Mouse (Mus musculus) embryonic facial prominence, embryonic 14.5 days (tissue): ENCODE results near the gene 5830473C10Rik. TPM values are rescaled to one million over a fixed set of nuclear protein-coding genes. Genes with fewer than 3 reads are reported as not detected.
"Not testable (repeated sequence)": the region's sequence is repeated elsewhere in the genome, so short reads cannot be mapped to it uniquely, and the experiment has no call there.

ENCODE experiments used
- ATAC-seq: fragments of 200-750 bp; cut with Nextera tagmentation; 2 replicates; pipeline ENCODE4 v1.8.0; 2017; ENCODE audit warnings: low read depth, moderate number of reproducible peaks, moderate TSS enrichment
- DNase-seq: peaks from one replicate; pipeline ENCODE4 v3.0.0-alpha.2; 2015; ENCODE audit warnings: low spot score
- H3K27ac ChIP-seq: fragments of 300-500 bp; sonication (generic); replicated peaks from 2 replicates; pipeline ENCODE4 v1.5.1; 2014; ENCODE audit warnings: low read depth, mild to moderate bottlenecking, low read length, moderate library complexity
- H3K27me3 ChIP-seq: fragments of 300-500 bp; sonication (generic); replicated peaks from 2 replicates; pipeline ENCODE4 v1.6.1; 2014; ENCODE audit warnings: low read length; ENCODE audit not compliant: control insufficient read depth, insufficient read depth
- H3K36me3 ChIP-seq: fragments of 300-500 bp; sonication (generic); 2 replicates; pipeline ENCODE4 v1.6.1; 2014; ENCODE audit warnings: low read length, mixed read lengths; ENCODE audit not compliant: control insufficient read depth, insufficient read depth
- H3K4me1 ChIP-seq: fragments of 300-500 bp; sonication (generic); 2 replicates; pipeline ENCODE4 v1.6.1; 2014; ENCODE audit warnings: antibody characterized with exemption, low read length; ENCODE audit not compliant: control insufficient read depth, insufficient read depth
- H3K4me2 ChIP-seq: fragments of 300-500 bp; sonication (generic); 2 replicates; pipeline ENCODE4 v1.6.1; 2014; ENCODE audit warnings: low read depth, mild to moderate bottlenecking, low read length, moderate library complexity, mixed read lengths
- H3K4me3 ChIP-seq: fragments of 300-500 bp; sonication (generic); 2 replicates; pipeline ENCODE4 v1.5.1; 2014; ENCODE audit warnings: low read depth, mild to moderate bottlenecking, low read length
- H3K9ac ChIP-seq: fragments of 300-500 bp; sonication (generic); 2 replicates; pipeline ENCODE4 v1.6.1; 2014; ENCODE audit warnings: low read depth, mild to moderate bottlenecking, low read length, moderate library complexity, mixed read lengths
- H3K9me3 ChIP-seq: fragments of 300-500 bp; sonication (generic); 2 replicates; pipeline ENCODE4 v1.6.1; 2016; ENCODE audit warnings: low read length; ENCODE audit not compliant: control insufficient read depth
- WGBS: fragments of 180-500 bp; shearing (Covaris S2); extraction: QIAGEN DNeasy Blood & Tissue Kit; methylation state at CpG from one replicate; pipeline ENCODE4 v1.1.7; 2014; 5-methylcytosine and 5-hydroxymethylcytosine counted together
- polyA plus RNA-seq: library from polyadenylated mRNA; unstranded; fragments of >200 nt; fragmentation: Nextera tagmentation; extraction: Ambion mirVana; gene quantifications from 2 replicates; pipeline ENCODE4 v1.2.1, GENCODE M21; 2014

The 5830473C10Rik gene
- polyA plus RNA-seq, 1 experiment from 2014 or later: 0.10 TPM

DNA sequence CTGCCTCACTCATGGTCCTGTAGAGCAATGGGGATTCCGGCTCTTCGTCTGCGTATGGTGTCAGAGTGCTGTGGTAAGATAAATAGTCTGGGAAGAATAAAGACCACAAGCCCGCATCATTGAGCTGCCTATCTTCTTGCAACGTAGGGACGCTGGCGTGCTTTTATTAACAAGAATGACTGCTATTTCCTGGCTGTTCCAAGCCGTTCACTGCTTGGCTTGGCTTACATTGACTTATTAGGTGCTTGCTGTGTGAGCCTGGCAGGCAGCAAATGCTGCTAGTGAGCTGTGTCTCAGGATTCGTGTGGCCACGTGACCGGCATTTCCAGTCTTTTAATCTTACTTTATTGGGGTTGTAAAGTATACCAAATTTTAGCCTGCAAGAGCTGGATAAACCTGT is 48.0 kb downstream of the 5830473C10Rik start:
- H3K27me3 ChIP-seq: no peaks in the 10 kb centered on the region
- H3K9ac ChIP-seq: no peak overlapping the region
- 0 out of 2 replicates have a peak, but pooled peaks cover 5% of the 10 kb centered on the region for H3K4me1 ChIP-seq
- DNase-seq (peak; percentile 67), ATAC-seq (peak; percentile 78)
- H3K4me3 ChIP-seq: no peak overlapping the region
- H3K27ac ChIP-seq: no peak overlapping the region
- no peak overlapping the region for H3K4me2 ChIP-seq
- no peaks in the 10 kb centered on the region for H3K9me3 ChIP-seq
- no peaks in the 10 kb centered on the region for H3K36me3 ChIP-seq
- WGBS: 45% methylated on average over 11 of the region's 11 CpGs

DNA sequence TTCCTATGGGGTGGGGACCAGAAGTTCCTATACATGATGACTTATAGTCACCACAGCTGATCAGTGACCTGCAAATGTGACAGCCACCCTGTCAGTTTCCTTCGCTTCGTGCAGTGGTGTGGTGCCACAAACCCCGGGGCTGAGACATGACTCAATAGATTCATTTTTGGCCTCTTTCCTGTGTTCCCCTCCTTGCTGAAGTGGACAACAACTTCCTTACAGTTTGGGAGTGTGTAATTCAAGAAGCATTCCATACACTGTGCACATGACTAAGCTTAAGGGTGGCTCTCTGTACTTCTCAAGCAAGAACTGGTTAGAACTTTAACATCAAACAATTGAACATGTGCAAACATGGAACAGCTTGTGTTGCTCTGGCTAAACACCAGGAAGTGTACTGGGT is 50.5 kb downstream of the 5830473C10Rik start:
- Histone ChIP-seq H3K27ac (no peak overlapping the region), H3K9ac (no peak overlapping the region), H3K9me3 (no peaks in the 10 kb centered on the region), H3K4me3 (no peak overlapping the region), H3K4me1 (0 out of 2 replicates have a peak, but pooled peaks cover 5% of the 10 kb centered on the region), H3K27me3 (no peaks in the 10 kb centered on the region), H3K36me3 (no peaks in the 10 kb centered on the region), H3K4me2 (no peak overlapping the region)
- 85% methylated on average over 3 of the region's 3 CpGs for WGBS
- ATAC-seq (peak; percentile 60; the same call in 1 of the 2 replicates), DNase-seq (peak; percentile 38)

DNA sequence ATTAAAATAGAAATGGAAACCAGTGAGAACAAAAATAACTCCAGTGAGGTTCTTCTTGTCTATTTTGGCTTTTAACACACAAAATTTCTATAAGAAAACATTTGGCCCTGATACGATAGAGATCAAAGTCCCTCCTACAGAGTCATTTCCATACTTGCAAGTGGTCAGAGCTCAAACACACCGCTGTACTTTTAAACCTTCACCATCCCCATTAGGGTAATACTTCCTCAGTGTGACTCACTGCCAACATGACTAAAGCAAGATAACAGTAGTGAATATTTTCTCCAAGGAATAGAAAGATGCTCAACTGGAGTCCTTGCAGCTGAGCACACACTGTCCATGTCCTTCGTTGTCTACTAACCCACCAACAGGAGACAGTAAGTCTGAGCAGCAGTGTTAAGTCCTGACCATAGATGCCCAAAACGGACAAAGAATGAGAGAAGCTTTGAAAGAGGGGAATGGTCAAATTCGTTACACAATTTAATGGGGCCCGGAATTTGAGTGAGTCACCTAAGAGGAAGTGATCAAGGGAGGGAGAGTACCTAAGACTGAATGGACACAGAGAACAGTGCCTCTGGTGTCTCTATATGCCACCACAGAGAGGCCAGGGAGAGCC is 51.2 kb downstream of the 5830473C10Rik start:
- 85% methylated on average over 6 of the region's 6 CpGs for WGBS
- Histone ChIP-seq H3K27me3 (no peaks in the 10 kb centered on the region), H3K36me3 (no peaks in the 10 kb centered on the region), H3K4me2 (no peak overlapping the region), H3K27ac (no peak overlapping the region), H3K4me1 (0 out of 2 replicates have a peak, but pooled peaks cover 5% of the 10 kb centered on the region), H3K4me3 (no peak overlapping the region), H3K9ac (no peak overlapping the region), H3K9me3 (no peaks in the 10 kb centered on the region)
- no peak for DNase-seq
- ATAC-seq: no peak

DNA sequence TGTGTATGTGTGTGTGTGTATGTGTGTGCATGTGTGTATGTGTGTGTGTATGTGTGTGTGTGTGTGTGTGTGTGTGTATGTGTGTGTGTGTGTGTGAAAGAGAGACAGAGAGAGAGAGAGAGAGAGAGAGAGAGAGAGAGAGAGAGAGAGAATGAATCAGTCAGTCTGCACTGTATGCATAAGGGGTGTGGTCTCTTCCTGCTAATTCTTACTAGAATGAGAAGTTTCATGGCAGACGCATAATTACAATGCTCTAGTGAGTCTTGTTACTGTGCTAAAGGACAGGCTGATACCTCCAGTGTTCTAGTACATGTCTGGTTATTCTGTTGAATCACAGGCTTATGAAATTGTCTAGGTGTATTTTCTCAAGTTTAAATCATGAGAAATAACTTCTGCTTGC is 51.8 kb downstream of the 5830473C10Rik start:
- not testable (repeated sequence) for H3K9ac ChIP-seq, H3K4me1 ChIP-seq, H3K4me3 ChIP-seq, H3K36me3 ChIP-seq, H3K4me2 ChIP-seq, H3K27me3 ChIP-seq, DNase-seq, ATAC-seq, H3K9me3 ChIP-seq, H3K27ac ChIP-seq
- WGBS: 67% methylated on average over 1 of the region's 1 CpGs

DNA sequence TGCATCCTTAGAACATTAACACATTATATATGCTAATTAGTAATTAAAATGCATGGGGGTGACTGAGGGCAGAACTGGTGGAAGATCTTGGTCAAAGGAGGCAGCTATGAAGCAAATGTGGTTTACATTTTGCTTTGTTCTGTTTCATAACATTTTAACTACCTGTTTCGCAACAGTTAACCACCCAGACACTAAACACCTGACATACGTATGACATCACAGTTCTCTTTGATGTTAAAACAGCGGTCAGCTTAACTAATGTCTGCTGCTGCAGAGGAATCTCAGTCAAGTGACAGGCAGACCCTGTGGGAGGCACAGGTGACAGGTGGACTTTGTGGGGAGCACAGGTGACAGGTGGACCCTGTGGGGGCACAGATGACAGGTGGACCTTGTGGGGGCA is 57.0 kb downstream of the 5830473C10Rik start:
- Histone ChIP-seq H3K27me3 (no peaks in the 10 kb centered on the region), H3K4me3 (no peak overlapping the region), H3K4me2 (no peak overlapping the region), H3K27ac (no peak overlapping the region), H3K36me3 (no peaks in the 10 kb centered on the region), H3K9ac (no peak overlapping the region), H3K9me3 (no peaks in the 10 kb centered on the region), H3K4me1 (no peaks in the 10 kb centered on the region)
- no peak for DNase-seq
- WGBS: 90% methylated on average over 3 of the region's 3 CpGs
- no peak for ATAC-seq

DNA sequence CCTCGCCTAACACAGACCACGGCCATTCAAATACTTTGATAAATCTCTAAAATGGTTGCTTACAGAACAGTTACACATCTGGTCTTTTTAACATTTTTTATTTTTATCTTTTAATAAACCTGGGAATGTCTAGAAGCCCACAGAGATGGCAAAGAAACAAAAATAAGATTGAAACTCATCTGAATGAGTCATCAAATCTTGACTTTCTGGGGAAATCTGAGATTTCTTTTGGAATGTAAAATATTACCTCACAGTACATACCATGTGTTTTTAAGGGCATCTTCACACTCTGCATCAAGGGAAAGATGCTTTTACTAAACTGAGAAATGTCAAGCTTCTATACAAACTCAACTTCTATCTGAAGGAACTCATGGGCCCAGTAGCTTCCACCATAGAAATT is 60.4 kb downstream of the 5830473C10Rik start:
- WGBS: 92% methylated on average over 2 of the region's 2 CpGs
- no peaks in the 10 kb centered on the region for H3K27me3 ChIP-seq
- no peaks in the 10 kb centered on the region for H3K9me3 ChIP-seq
- H3K9ac ChIP-seq: no peak overlapping the region
- DNase-seq (no peak), ATAC-seq (no peak)
- H3K4me3 ChIP-seq: no peak overlapping the region
- no peaks in the 10 kb centered on the region for H3K36me3 ChIP-seq
- no peak overlapping the region for H3K4me2 ChIP-seq
- H3K4me1 ChIP-seq: no peaks in the 10 kb centered on the region
- H3K27ac ChIP-seq: no peak overlapping the region

DNA sequence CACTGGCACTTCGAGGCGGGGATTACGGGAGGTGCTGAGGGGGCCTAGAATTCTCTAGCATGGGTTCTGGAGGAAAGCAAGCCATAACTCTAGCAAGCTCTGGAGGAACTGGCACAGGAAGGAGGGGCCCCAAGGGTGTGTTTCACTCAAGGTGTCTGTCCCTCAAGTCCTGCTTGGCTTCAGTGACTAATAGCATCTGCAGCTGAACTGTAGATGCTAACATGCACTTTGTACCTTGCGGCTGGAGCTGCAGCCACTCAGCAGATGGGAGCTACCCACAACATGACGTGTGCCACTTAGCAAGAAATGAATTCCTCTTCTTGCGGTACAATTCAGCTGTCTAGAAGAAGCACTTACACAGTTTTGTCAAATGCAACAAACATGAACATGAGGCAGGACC is 60.8 kb downstream of the 5830473C10Rik start:
- H3K9ac ChIP-seq: no peak overlapping the region
- H3K4me1 ChIP-seq: no peaks in the 10 kb centered on the region
- no peaks in the 10 kb centered on the region for H3K9me3 ChIP-seq
- ATAC-seq (no peak), DNase-seq (no peak)
- H3K36me3 ChIP-seq: no peaks in the 10 kb centered on the region
- H3K4me3 ChIP-seq: no peak overlapping the region
- no peak overlapping the region for H3K4me2 ChIP-seq
- WGBS: 95% methylated on average over 6 of the region's 6 CpGs
- no peaks in the 10 kb centered on the region for H3K27me3 ChIP-seq
- H3K27ac ChIP-seq: no peak overlapping the region

DNA sequence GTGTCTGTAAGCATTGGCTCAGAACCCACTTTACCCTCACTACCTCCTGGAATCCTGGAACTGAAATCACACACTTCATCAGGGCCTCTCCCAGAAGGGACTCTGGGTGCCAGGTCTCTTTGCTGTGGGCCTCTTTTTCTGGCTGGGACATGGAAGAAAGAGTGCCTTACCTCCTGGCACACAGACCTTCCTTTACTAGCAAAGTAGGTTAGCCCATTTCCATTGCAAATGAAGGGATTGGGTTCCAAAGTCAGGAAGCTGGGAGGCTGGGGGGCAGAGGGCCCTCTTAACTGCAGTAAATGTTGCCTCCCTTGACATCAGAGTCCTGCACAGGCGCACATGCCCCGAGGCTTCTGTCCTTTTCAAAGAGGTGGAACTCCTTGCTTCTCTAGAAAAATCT is 62.3 kb downstream of the 5830473C10Rik start:
- H3K4me1 ChIP-seq: no peaks in the 10 kb centered on the region
- H3K36me3 ChIP-seq: no peaks in the 10 kb centered on the region
- DNase-seq (peak; percentile 22), ATAC-seq (peak; percentile 12; the same call in 1 of the 2 replicates)
- H3K4me3 ChIP-seq: no peak overlapping the region
- H3K27me3 ChIP-seq: no peaks in the 10 kb centered on the region
- 59% methylated on average over 2 of the region's 2 CpGs for WGBS
- no peaks in the 10 kb centered on the region for H3K9me3 ChIP-seq
- H3K27ac ChIP-seq: no peak overlapping the region
- H3K4me2 ChIP-seq: no peak overlapping the region
- no peak overlapping the region for H3K9ac ChIP-seq

DNA sequence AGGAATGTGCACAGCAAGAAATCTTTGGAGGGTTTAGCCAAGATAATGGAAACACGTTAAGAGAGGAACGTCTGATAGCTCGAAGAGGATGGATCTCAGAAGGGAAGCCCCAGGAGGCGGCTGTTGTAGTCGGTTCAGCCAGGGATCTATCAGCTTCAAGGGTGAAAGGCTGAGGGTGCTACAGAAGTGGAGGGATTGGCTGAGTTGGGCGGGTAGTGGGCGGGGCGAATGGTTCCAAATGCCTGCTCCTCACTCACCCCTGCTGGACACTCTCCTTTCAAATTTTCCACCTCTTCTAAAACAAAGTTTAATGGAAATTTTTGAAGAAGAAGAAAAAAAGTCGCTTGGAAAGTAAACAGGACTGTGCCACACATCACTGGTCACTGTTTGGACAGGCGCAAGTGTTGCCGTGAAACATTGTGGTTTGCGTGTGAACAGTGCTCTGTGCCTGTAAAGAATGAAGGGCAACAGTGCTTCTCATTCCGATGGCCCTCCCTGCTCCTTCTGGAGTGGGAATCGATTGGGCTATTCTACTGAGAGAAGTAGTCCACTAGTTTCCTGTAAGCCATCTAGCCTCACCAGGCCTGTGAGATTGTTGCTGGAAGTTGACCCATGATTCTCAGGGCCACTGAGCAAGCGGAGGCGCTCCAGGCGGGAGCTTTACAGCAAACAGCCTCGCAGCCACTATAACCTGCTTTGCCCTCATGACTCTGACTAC is 64.0 kb downstream of the 5830473C10Rik start:
- no peaks in the 10 kb centered on the region for H3K36me3 ChIP-seq

More for the DNA sequence above, 64.0 kb downstream of the 5830473C10Rik start:
- ATAC-seq (no peak), DNase-seq (no peak)
- 80% methylated on average over 18 of the region's 18 CpGs for WGBS
- Histone ChIP-seq H3K4me1 (no peaks in the 10 kb centered on the region), H3K27ac (no peak overlapping the region), H3K4me2 (no peak overlapping the region), H3K9ac (no peak overlapping the region), H3K4me3 (no peak overlapping the region), H3K27me3 (no peaks in the 10 kb centered on the region), H3K9me3 (no peaks in the 10 kb centered on the region)
